In genomic region chr1:22594841-22595240, GRCm38 (mm10) we compare ENCODE assay signal across 20 mouse cellular contexts.
DNase-seq lines count a peak whose midpoint lies in the region; ATAC-seq and TF ChIP-seq lines count a peak whose summit lies in the region.
"Had no signal": no experiment of that assay in that cellular context is flagged by ENCODE, and none has a peak within 500 bp of the region (broad histone marks: within the 10 kb centered on the region; RNA-seq: fewer than 3 reads in every experiment).

No protein-coding gene starts in this region.

- H3K9ac ChIP-seq in midbrain, embryonic 14.5 days (replicated peaks; ENCODE audit: low read length): no peak overlapping the region
- H3K9ac ChIP-seq in midbrain, embryonic 15.5 days: no peak overlapping the region
- H3K9ac ChIP-seq: embryonic facial prominence, embryonic 12.5 days; kidney, embryonic 15.5 days; liver, embryonic 13.5 days; midbrain, embryonic 12.5 days had no signal

- no peaks in the 10 kb centered on the region for H3K27me3 ChIP-seq in midbrain, embryonic 14.5 days (ENCODE audit: control insufficient read depth, insufficient read depth, low read length)
- no peaks in the 10 kb centered on the region for H3K27me3 ChIP-seq in midbrain, embryonic 15.5 days (replicated peaks)
- H3K27me3 ChIP-seq: embryonic facial prominence, embryonic 12.5 days; kidney, embryonic 15.5 days; liver, embryonic 13.5 days; midbrain, embryonic 12.5 days had no signal

- H3K4me3 ChIP-seq in gastrocnemius, adult 2 months: no peak overlapping the region
- H3K4me3 ChIP-seq in midbrain, embryonic 14.5 days (replicated peaks; ENCODE audit: low read depth, low read length): no peak overlapping the region
- H3K4me3 ChIP-seq in midbrain, embryonic 15.5 days: no peak overlapping the region
- H3K4me3 ChIP-seq: embryonic facial prominence, embryonic 12.5 days; heart, adult 2 months; hindbrain, embryonic 10.5 days; kidney, embryonic 15.5 days; liver, embryonic 13.5 days; midbrain, embryonic 12.5 days had no signal

- H3K36me3 ChIP-seq in midbrain, embryonic 14.5 days (ENCODE audit: control insufficient read depth, insufficient read depth, low read length): no peaks in the 10 kb centered on the region
- H3K36me3 ChIP-seq in midbrain, embryonic 15.5 days (replicated peaks): no peaks in the 10 kb centered on the region
- H3K36me3 ChIP-seq: embryonic facial prominence, embryonic 12.5 days; hindbrain, embryonic 10.5 days; kidney, embryonic 15.5 days; liver, embryonic 13.5 days; midbrain, embryonic 12.5 days had no signal

- H3K4me1 ChIP-seq in midbrain, embryonic 14.5 days (ENCODE audit: control insufficient read depth, insufficient read depth, low read length): no peaks in the 10 kb centered on the region
- H3K4me1 ChIP-seq in midbrain, embryonic 15.5 days: no peaks in the 10 kb centered on the region
- H3K4me1 ChIP-seq: embryonic facial prominence, embryonic 12.5 days; kidney, embryonic 15.5 days; liver, embryonic 13.5 days; midbrain, embryonic 12.5 days had no signal

- no peak overlapping the region for H3K27ac ChIP-seq in gastrocnemius, adult 2 months
- no peak overlapping the region for H3K27ac ChIP-seq in midbrain, embryonic 14.5 days (replicated peaks; ENCODE audit: low read depth, low read length)
- H3K27ac ChIP-seq in midbrain, embryonic 15.5 days: no peak overlapping the region
- H3K27ac ChIP-seq: embryonic facial prominence, embryonic 12.5 days; heart, adult 2 months; hindbrain, embryonic 10.5 days; hindbrain, postnatal 0 days; kidney, embryonic 15.5 days; liver, embryonic 13.5 days; midbrain, embryonic 12.5 days had no signal

- no peak for TF ChIP-seq CTCF in gastrocnemius, adult 2 months (IDR thresholded peaks at IDR 0.05)

- intact Hi-C loops in gastrocnemius, adult 2 months (cut with DNase I): no loop called here

- no peak for ATAC-seq in midbrain, embryonic 14.5 days (ENCODE audit: low FRiP score, low TSS enrichment)
- no peak for ATAC-seq in midbrain, embryonic 15.5 days (replicated peaks)
- ATAC-seq: hindbrain, postnatal 0 days; intestine, postnatal 0 days had no signal

- H3K9me3 ChIP-seq in midbrain, embryonic 14.5 days (ENCODE audit: control insufficient read depth, low read length): no peaks in the 10 kb centered on the region
- H3K9me3 ChIP-seq in midbrain, embryonic 15.5 days: no peaks in the 10 kb centered on the region
- H3K9me3 ChIP-seq: embryonic facial prominence, embryonic 12.5 days; hindbrain, embryonic 10.5 days; kidney, embryonic 15.5 days; liver, embryonic 13.5 days; midbrain, embryonic 12.5 days had no signal

- peak; percentile 10 for DNase-seq in adrenal gland, postnatal 10 days
- DNase-seq in adrenal gland, adult 18-20 months (ENCODE audit: low spot score in 2 of 2): no peak
- peak; percentile 18 for DNase-seq in gastrocnemius, postnatal 10 days
- no peak for DNase-seq in gastrocnemius, adult 2 months
- peak; percentile 27 for DNase-seq in midbrain, embryonic 14.5 days
- DNase-seq in lung, postnatal 4 days: peak; percentile 9 to 63
- DNase-seq in right cerebral cortex, postnatal 25 days: no peak
- DNase-seq: adrenal gland, adult 8-10 months; cerebellum, adult 11 months; cerebellum, postnatal 36 days; heart, adult 2 months; layer of hippocampus, postnatal 36 days; liver, embryonic 13.5 days had no signal

- H3K4me2 ChIP-seq in midbrain, embryonic 14.5 days (ENCODE audit: low read length): no peak overlapping the region
- H3K4me2 ChIP-seq in midbrain, embryonic 15.5 days: no peak overlapping the region
- H3K4me2 ChIP-seq: embryonic facial prominence, embryonic 12.5 days; kidney, embryonic 15.5 days; liver, embryonic 13.5 days; midbrain, embryonic 12.5 days had no signal

Comparison
In these comparisons a context has a peak if more than half of its experiments do, and no peak if none do; other contexts are left out.
1. DNase-seq: peak in adrenal gland, postnatal 10 days (single experiment), gastrocnemius, postnatal 10 days (single experiment), midbrain, embryonic 14.5 days (single experiment) and lung, postnatal 4 days (2 of 2); none in adrenal gland, adult 18-20 months (0 of 2), gastrocnemius, adult 2 months (single experiment) and right cerebral cortex, postnatal 25 days (single experiment).